Mouse (Mus musculus) limb, embryonic 14.5 days (tissue): ENCODE data around the gene Rasgrp3. TPM values are rescaled to one million over a fixed set of nuclear protein-coding genes. Genes with fewer than 3 reads are reported as not detected.

Experiments
- ATAC-seq: fragments of 200-750 bp; cut with Nextera tagmentation; 2 replicates; pipeline ENCODE4 v1.8.0; 2017; ENCODE audit warnings: low read depth, moderate number of reproducible peaks, moderate TSS enrichment; ENCODE audit not compliant: low FRiP score
- DNase-seq: peaks from one replicate; pipeline ENCODE4 v3.0.0-alpha.2; 2015; ENCODE audit warnings: low spot score
- H3K27ac ChIP-seq: fragments of 300-500 bp; sonication (generic); replicated peaks from 2 replicates; pipeline ENCODE4 v1.5.1; 2014; ENCODE audit warnings: low read depth, mild to moderate bottlenecking, low read length, moderate library complexity, mixed read lengths
- H3K27me3 ChIP-seq: fragments of 300-500 bp; sonication (generic); 2 replicates; pipeline ENCODE4 v1.6.1; 2014; ENCODE audit warnings: low read length, mixed read lengths; ENCODE audit not compliant: control insufficient read depth, insufficient read depth
- H3K36me3 ChIP-seq: fragments of 300-500 bp; sonication (generic); 2 replicates; pipeline ENCODE4 v1.6.1; 2014; ENCODE audit warnings: mild to moderate bottlenecking, low read length, moderate library complexity, mixed read lengths; ENCODE audit not compliant: control insufficient read depth, insufficient read depth
- H3K4me1 ChIP-seq: fragments of 300-500 bp; sonication (generic); 2 replicates; pipeline ENCODE4 v1.6.1; 2014; ENCODE audit warnings: antibody characterized with exemption, low read length, mixed read lengths; ENCODE audit not compliant: control insufficient read depth, insufficient read depth
- H3K4me2 ChIP-seq: fragments of 300-500 bp; sonication (generic); replicated peaks from 2 replicates; pipeline ENCODE4 v1.6.1; 2014; ENCODE audit warnings: low read depth, mild to moderate bottlenecking, low read length, moderate library complexity; ENCODE audit not compliant: severe bottlenecking
- H3K4me3 ChIP-seq: fragments of 300-500 bp; sonication (generic); replicated peaks from 2 replicates; pipeline ENCODE4 v1.5.1; 2014; ENCODE audit warnings: low read length
- H3K9ac ChIP-seq: fragments of 300-500 bp; sonication (generic); 2 replicates; pipeline ENCODE4 v1.6.1; 2014; ENCODE audit warnings: mild to moderate bottlenecking, low read depth, low read length, moderate library complexity; ENCODE audit not compliant: severe bottlenecking
- H3K9me3 ChIP-seq: fragments of 300-500 bp; sonication (generic); 2 replicates; pipeline ENCODE4 v1.6.1; 2016; ENCODE audit warnings: low read length; ENCODE audit not compliant: control insufficient read depth
- POLR2A ChIP-seq: fragments of 200-500 bp; IDR thresholded peaks from 2 replicates; pipeline ENCODE4 v1.8.0; 2012; ENCODE audit warnings: inconsistent platforms, mild to moderate bottlenecking, moderate library complexity, borderline replicate concordance; ENCODE audit not compliant: insufficient read depth, insufficient read length; ENCODE audit errors: extremely low read depth
- WGBS: fragments of 180-500 bp; shearing (Covaris S2); extraction: QIAGEN DNeasy Blood & Tissue Kit; methylation state at CpG from one replicate; pipeline ENCODE4 v1.1.7; 2014; 5-methylcytosine and 5-hydroxymethylcytosine counted together
- polyA plus RNA-seq, 2 experiments: library from polyadenylated mRNA; depleted of rRNA in 1 of 2; stranded (reverse) in 1 of 2; unstranded in 1 of 2; fragments of >200 nt; fragmentation: Nextera tagmentation in 1 of 2; extraction: Ambion mirVana in 1 of 2; gene quantifications; 2 replicates each; pipeline versions ENCODE4 v1.2.1 to v1.2.3; 2012 to 2014

The Rasgrp3 gene
- polyA plus RNA-seq, 2 experiments = 9.3 to 13.9 TPM

DNA sequence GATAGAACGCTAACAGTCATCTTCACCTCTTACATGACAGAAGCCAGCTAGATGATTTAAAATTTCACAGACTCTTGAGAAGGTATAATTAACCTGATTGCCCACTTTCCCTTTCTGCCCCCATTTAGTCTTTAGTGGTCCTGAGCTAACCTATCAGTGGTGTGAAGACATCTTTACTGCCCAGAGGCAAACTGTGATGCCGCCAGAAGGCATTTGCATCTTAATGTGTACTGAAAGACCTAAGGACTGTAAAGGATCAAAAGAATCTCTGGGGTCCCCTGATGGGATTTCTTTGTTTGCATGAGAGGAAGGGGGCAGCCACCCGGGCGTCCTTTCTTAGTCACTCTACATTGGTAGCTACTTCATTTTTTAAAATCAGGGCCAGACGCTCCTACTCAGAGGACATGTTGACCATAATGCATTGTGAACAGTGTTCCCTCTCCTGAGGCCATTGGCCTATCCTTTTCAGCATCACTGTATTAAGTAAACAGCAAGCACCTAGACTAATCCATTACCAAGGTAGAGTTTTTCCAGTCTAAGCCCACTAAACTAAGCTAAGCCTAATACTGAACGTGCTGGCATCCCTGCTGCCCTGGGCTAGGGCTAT is 85.6 kb downstream of the Rasgrp3 start:
- 31% methylated on average over 6 of the region's 6 CpGs for WGBS
- H3K4me2 ChIP-seq = no peak overlapping the region
- TF ChIP-seq POLR2A = no peak
- DNase-seq (no peak), ATAC-seq (no peak)
- H3K27me3 ChIP-seq = no peaks in the 10 kb centered on the region
- no peaks in the 10 kb centered on the region for H3K36me3 ChIP-seq
- no peaks in the 10 kb centered on the region for H3K9me3 ChIP-seq
- no peak overlapping the region for H3K9ac ChIP-seq
- no peak overlapping the region for H3K27ac ChIP-seq
- H3K4me1 ChIP-seq = 0 out of 2 replicates have a peak, but pooled peaks cover 2% of the 10 kb centered on the region
- no peak overlapping the region for H3K4me3 ChIP-seq

DNA sequence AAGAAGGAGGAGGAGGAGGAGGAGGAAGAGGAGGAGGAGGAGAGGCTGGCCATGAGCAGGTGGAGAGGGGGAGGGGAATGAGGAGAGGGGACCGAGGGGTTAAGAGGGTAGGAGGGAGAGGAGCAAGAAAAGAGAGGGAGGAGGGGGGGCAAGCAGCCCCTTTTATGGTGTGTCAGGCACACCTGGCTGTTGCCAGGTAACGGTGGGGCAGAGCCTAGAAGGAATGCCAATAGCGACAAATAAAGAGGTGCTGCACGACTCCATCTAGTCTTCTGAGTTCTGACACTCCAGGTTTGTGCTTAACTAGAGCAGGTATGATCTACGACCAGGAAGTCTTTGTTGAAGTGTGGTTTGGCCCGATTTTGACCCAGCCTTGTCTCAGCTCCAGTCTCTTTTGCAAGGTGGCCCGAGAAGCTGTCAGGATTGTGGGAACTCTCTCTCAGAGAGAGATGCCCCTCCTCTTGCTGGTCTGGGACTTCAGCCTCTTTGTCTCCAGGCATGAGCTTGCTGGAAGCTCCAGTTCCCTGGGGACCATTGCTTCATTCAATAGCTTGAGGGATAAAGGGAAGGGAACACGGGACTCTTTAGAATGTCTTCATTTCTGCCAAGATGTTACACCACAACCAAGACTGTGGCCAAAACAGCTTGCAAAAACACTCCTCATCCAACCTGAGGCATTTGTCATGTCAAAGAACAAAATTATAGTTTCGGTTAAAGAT is 86.8 kb downstream of the Rasgrp3 start:
- DNase-seq (peak; percentile 67), ATAC-seq (no peak)
- 0 out of 2 replicates have a peak, but pooled peaks cover 2% of the 10 kb centered on the region for H3K4me1 ChIP-seq
- no peak overlapping the region for H3K9ac ChIP-seq
- no peaks in the 10 kb centered on the region for H3K9me3 ChIP-seq
- H3K4me3 ChIP-seq = no peak overlapping the region
- H3K27me3 ChIP-seq = no peaks in the 10 kb centered on the region
- WGBS = 19% methylated on average over 9 of the region's 9 CpGs
- no peak overlapping the region for H3K27ac ChIP-seq
- no peak overlapping the region for H3K4me2 ChIP-seq
- H3K36me3 ChIP-seq = no peaks in the 10 kb centered on the region
- TF ChIP-seq POLR2A = no peak

DNA sequence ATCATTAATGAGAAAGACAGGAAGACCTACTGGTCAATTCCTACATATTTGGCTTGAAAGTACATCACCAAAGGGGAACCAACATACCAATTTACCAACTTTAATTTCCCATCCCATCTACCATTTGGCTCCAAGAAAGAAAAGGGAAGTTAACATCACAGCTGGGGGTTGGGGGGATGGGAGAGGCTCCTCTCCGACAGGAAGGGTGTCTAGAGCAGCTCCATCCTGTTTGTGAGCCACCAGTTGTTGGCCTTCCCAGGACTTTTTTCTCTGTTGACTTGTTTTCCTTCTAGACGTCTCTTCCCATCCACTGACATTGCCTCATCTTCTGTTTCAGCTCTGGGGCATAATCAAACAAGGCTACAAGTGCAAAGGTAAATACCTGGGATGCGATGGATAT is 88.1 kb downstream of the Rasgrp3 start:
- H3K4me3 ChIP-seq = no peak overlapping the region
- H3K36me3 ChIP-seq = no peaks in the 10 kb centered on the region
- ATAC-seq = no peak
- no peak for TF ChIP-seq POLR2A
- H3K9ac ChIP-seq = no peak overlapping the region
- H3K9me3 ChIP-seq = no peaks in the 10 kb centered on the region
- 64% methylated on average over 3 of the region's 3 CpGs for WGBS
- H3K4me1 ChIP-seq = 0 out of 2 replicates have a peak, but pooled peaks cover 2% of the 10 kb centered on the region
- no peaks in the 10 kb centered on the region for H3K27me3 ChIP-seq
- H3K4me2 ChIP-seq = no peak overlapping the region
- no peak overlapping the region for H3K27ac ChIP-seq
- DNase-seq = no peak

DNA sequence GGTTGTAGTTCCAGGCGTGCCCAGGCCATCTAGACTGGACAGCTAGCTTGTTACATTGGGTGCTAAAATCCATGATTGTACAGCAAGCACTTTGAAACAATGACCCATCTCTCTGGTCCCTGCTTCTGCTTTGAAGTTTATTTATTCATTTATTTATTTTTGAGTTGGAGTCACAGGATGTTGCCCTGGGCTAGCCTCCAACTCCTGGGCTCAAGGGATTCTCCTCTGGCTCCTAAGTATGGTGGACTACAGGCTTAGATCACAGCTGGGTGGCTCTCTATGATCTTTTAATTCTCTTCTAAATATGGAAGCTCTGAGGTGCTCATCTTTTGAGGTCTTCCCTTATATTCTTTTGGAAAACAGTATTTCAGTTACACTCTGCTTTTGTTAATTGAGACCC is 90.7 kb downstream of the Rasgrp3 start:
- Histone ChIP-seq H3K4me3 (no peak overlapping the region), H3K27ac (no peak overlapping the region), H3K4me1 (0 out of 2 replicates have a peak, but pooled peaks cover 2% of the 10 kb centered on the region), H3K27me3 (no peaks in the 10 kb centered on the region), H3K9me3 (no peaks in the 10 kb centered on the region), H3K36me3 (peaks cover 6% of the 10 kb centered on the region; the same call in 1 of the 2 replicates), H3K9ac (no peak overlapping the region), H3K4me2 (no peak overlapping the region)
- DNase-seq (no peak), ATAC-seq (no peak)
- WGBS = 92% methylated on average over 1 of the region's 1 CpGs
- no peak for TF ChIP-seq POLR2A

DNA sequence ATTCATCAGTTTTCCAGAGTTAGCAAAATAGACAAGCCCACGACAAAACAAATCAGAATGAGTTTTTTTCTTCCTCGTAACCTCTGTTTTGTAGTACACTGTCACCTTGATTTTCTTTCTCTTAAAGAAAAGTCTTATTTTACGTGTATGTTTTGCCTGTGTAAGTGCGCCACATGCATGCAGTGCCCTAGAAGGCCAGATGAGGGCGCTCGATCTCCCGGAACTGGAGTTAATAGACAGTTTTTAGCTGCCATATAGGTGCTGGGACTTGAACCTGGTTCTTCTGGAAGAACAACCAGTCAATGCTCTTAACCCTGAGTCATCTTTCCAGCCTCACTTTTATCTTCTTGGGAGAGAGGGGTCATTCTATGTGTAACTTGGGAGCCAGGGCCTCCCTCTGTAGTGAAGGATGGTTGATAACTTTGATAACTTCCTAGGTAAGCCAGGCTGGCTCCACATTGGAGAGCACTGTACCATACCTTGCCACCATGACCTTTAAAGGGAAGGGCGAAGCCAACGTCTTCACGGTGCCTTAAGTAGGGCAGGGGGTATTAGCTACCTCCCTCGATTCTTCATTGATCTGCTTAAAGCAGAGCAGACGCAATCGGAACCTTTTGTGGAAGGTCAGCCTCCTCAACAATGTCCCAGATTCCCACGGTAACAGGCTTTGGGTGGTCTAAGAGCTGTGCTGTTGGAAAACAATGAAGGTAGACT is 93.7 kb downstream of the Rasgrp3 start:
- ATAC-seq (no peak), DNase-seq (no peak)
- Histone ChIP-seq H3K4me2 (no peak overlapping the region), H3K9ac (no peak overlapping the region), H3K4me1 (no peaks in the 10 kb centered on the region), H3K9me3 (no peaks in the 10 kb centered on the region), H3K27ac (no peak overlapping the region), H3K27me3 (no peaks in the 10 kb centered on the region), H3K36me3 (peaks cover 6% of the 10 kb centered on the region; the same call in 1 of the 2 replicates), H3K4me3 (no peak overlapping the region)
- no peak for TF ChIP-seq POLR2A
- 90% methylated on average over 14 of the region's 14 CpGs for WGBS
